Mouse (Mus musculus) ES-CJ7 (cell line): ENCODE results near the gene Olfr632.
"Not testable (repeated sequence)": the region's sequence is repeated elsewhere in the genome, so short reads cannot be mapped to it uniquely, and the experiment has no call there.

Experiments
- DNase-seq: peaks from one replicate; pipeline ENCODE4 v3.0.0; 2011; ENCODE audit warnings: low read depth, low spot score

Olfr632 gene

DNA sequence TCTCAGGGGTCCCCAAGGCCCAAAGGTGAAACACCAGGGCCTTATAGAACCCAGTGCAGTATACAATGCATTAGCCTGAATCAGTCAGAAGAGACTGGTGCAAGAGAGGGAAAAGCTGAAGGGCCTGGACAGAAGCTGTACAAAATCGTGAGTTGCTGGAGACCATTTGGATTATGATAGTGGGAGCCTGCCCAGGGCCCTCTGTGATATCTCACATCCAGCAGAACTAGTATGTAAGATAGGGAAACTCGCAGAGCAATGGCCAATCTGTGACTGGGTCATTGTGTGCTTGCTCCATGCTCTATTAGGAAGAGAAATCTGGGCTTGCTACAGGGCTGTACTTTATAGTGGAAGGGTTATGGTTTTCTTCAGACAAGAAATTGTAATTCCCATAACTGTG is at the start of gene Olfr632:
Gene Olfr632 (plus strand): TSS at position 84 of the 400 bp plus-strand sequence.
- DNase-seq, result no peak

DNA sequence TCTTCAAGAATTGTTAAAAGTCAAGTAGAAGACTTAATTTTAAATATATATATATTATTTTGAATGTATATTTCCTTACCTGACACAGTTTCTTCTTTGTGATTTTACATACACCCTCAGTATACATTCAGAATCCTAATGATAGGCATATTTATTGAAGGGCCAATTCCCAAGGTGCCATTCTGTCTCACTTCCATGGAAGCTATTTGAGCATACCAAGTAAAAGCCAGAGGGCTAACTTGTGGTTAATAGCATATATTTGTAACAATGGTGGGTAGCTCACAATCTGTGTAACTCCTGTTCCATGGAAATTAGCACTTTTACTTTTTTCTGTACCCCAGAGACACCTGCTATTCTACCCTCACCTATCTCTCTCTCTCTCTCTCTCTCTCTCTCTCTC is 48.0 kb upstream of the Olfr632 start, which contains the start of gene Olfr66:
Gene Olfr66 (minus strand): TSS at position 101 of the 400 bp plus-strand sequence.
- DNase-seq, result no peak

- no peak for DNase-seq
Measured at GRCm38 (mm10) chr7:103894385-103894784, 39.8 kb upstream of the Olfr632 start, which contains the start of gene Olfr64. TSS of gene Olfr64 (minus strand) at chr7:103894485.

DNA sequence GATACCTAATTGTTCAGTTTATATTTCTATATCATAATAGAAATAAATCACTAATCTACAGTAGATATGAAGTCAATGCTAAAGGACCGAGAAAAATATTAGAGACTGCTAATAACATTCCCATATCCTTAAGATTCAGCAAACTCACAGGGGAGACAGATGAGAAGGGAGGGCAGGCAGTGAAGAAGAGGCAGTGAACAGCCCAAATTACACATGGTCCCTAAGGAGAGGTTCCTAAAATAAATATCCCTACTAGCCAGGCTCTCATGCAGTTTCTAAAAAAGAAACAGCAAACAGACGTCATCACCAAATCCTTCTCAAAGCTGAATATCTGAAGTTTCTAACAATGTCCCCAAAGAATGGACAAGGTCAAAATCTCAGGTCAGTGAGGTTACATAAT is 31.0 kb upstream of the Olfr632 start, which contains the start of gene Olfr65:
Gene Olfr65 (plus strand): TSS at position 301 of the 400 bp plus-strand sequence.
- no peak for DNase-seq

GRCm38 (mm10) chr7:103910047-103910446 is 24.1 kb upstream of the Olfr632 start:
- DNase-seq, result no peak

- peak; percentile 30 for DNase-seq
Measured at GRCm38 (mm10) chr7:103912969-103913511, 21.1 kb upstream of the Olfr632 start.

- no peak for DNase-seq
Measured at GRCm38 (mm10) chr7:103915338-103915737, 18.8 kb upstream of the Olfr632 start.

- DNase-seq, result no peak
Measured at GRCm38 (mm10) chr7:103928525-103928924, 5.6 kb upstream of the Olfr632 start, which contains the start of gene Olfr631. TSS of gene Olfr631 (plus strand) at chr7:103928825.

DNA sequence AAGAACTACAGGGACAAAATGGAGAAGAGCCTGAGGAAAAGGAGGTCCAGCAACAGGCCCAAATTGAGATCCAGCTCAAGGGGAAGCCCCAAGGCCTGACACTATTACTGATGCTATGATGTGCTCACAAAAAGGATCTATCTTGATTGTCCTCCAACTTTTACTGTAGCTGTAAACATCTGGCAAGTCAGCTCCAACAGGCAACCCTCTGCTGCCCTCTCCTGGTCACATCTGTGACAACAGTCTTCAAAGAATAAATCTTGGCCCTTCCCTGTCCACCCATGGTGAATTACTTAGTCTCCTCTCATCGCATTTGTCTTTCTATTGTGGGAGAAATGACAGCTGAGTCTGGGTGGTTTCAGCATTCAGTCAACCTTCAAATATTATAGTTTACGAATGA is 8.6 kb downstream of the Olfr632 start:
- DNase-seq, result peak; percentile 63

- no peak for DNase-seq
Measured at GRCm38 (mm10) chr7:103944137-103944536, 10.0 kb downstream of the Olfr632 start, which contains the start of gene Olfr633. TSS of gene Olfr633 (plus strand) at chr7:103944437.

DNA sequence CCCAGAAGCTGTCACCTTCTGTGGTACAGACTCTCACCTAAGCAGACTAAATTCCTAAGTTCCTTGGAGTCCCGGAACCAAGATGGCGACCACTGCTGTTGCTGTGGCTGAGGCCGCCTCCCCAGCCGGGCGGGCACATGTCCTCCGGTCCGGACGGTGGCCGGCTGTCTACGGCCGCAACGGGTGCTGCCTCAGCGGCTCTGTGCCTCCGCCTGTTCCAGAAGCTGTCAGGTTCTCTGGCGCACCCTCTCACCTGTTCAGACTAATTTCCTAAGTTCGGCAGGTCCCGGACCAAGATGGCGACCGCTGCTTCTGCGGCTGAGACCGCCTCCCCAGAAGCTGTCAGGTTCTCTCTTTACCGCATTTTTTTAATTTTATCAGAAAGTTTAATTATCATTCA is 32.7 kb downstream of the Olfr632 start:
- not testable (repeated sequence) for DNase-seq

GRCm38 (mm10) chr7:103970852-103971251 is 36.7 kb downstream of the Olfr632 start, which contains the start of gene Olfr635:
TSS of gene Olfr635 (plus strand) at chr7:103971152.
- DNase-seq, result no peak

DNA sequence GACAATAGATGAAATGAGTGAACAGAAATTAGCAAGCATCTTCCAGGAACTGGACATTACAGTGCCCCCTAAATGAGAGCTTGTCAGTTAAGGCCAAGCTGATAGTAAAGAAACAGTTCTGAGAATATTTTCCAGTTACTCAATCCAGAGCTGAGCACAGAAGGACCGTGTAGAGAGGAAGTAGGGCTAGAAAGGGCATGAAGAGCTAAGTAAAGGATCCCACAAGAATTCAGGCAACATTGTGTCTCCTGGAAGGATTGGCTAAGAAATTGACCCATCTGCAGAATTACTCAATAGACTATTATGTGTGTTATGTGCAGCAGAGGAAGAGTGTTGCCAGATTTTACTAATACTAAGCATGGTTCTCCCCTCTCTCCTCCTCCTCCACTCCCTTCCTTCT is 37.6 kb downstream of the Olfr632 start:
- no peak for DNase-seq
